In genomic region chr7:131469506-131469905, GRCm38 (mm10) we compare ENCODE assay signal across 10 mouse cellular contexts. TPM values are rescaled to one million over a fixed set of nuclear protein-coding genes. Genes with fewer than 3 reads are reported as not detected.
DNase-seq lines count a peak whose midpoint lies in the region; ATAC-seq and TF ChIP-seq lines count a peak whose summit lies in the region.
"Had no signal": no experiment of that assay in that cellular context is flagged by ENCODE, and none has a peak within 500 bp of the region (broad histone marks: within the 10 kb centered on the region; RNA-seq: fewer than 3 reads in every experiment).

No protein-coding gene starts in this region.

- H3K4me2 ChIP-seq in CH12.LX (ENCODE audit: insufficient read depth, low read depth, poor library complexity, severe bottlenecking), result no peak overlapping the region
- H3K4me2 ChIP-seq: hindbrain, embryonic 12.5 days; liver, embryonic 13.5 days had no signal

- no peak overlapping the region for H3K4me3 ChIP-seq in liver, adult 2 months (ENCODE audit: insufficient read depth, low read depth, low read length)
- no peak overlapping the region for H3K4me3 ChIP-seq in CH12.LX (replicated peaks in 1 of 3; ENCODE audit: low read depth in 2 of 3, low read length in 2 of 3, poor library complexity in 1 of 3)
- H3K4me3 ChIP-seq: embryonic facial prominence, embryonic 10.5 days; hindbrain, embryonic 12.5 days; liver, embryonic 13.5 days had no signal

- H3K4me1 ChIP-seq in liver, adult 2 months (ENCODE audit: control insufficient read depth, insufficient read depth, low read length), result no peaks in the 10 kb centered on the region
- H3K4me1 ChIP-seq in CH12.LX (ENCODE audit: control insufficient read depth in 1 of 2, insufficient read depth in 2 of 2), result peaks cover 0 to 3% of the 10 kb centered on the region in 2 experiments; a peak in 2 of 4 replicates
- H3K4me1 ChIP-seq: liver, embryonic 13.5 days had no signal

- no peak for DNase-seq in liver, adult 2 months (ENCODE audit: extremely low read depth, low read depth, low spot score)
- DNase-seq in liver (no peak), CH12.LX (ENCODE audit: extremely low read depth) (peak; percentile 40), R1 (ENCODE audit: low read depth, low spot score) (peak; percentile 70)
- no peak for DNase-seq in adrenal gland, adult 8-10 months
- no peak for DNase-seq in cerebellum, adult 18-20 months
- DNase-seq: liver, embryonic 13.5 days had no signal

- peaks cover 10% of the 10 kb centered on the region for H3K9me3 ChIP-seq in CH12.LX (replicated peaks; ENCODE audit: low read length)
- H3K9me3 ChIP-seq: hindbrain, embryonic 12.5 days had no signal

- TF ChIP-seq CTCF in liver, adult 2 months (IDR thresholded peaks at IDR 0.05; ENCODE audit: low read depth, low read length), result peak; percentile 65
- peak; percentile 28 to 68; a peak in 2 of 4 replicates for TF ChIP-seq CTCF in CH12.LX (conservative IDR thresholded peaks at IDR 0.05 in 1 of 2, IDR thresholded peaks at IDR 0.05 in 1 of 2; ENCODE audit: low read depth in 2 of 2, low read length in 2 of 2)

- no peak overlapping the region for H3K9ac ChIP-seq in liver, adult 2 months (ENCODE audit: low read depth, low read length)
- H3K9ac ChIP-seq in CH12.LX (ENCODE audit: insufficient read depth, low read depth), result no peak overlapping the region
- H3K9ac ChIP-seq: hindbrain, embryonic 12.5 days; liver, embryonic 13.5 days had no signal

- no peak for TF ChIP-seq POLR2A in liver, adult 2 months (IDR thresholded peaks at IDR 0.05; ENCODE audit: extremely low read depth, insufficient read depth, low read length)
- TF ChIP-seq POLR2A in CH12.LX (IDR thresholded peaks at IDR 0.05; ENCODE audit: low read depth, low read length), result no peak

- H3K27ac ChIP-seq in liver, adult 2 months (replicated peaks; ENCODE audit: insufficient read depth, low read depth, low read length), result no peak overlapping the region
- no peak overlapping the region for H3K27ac ChIP-seq in CH12.LX (ENCODE audit: insufficient read depth, low read depth)
- H3K27ac ChIP-seq: embryonic facial prominence, embryonic 10.5 days; hindbrain, embryonic 12.5 days; liver, embryonic 13.5 days had no signal

- 64% methylated on average over 3 of the region's 3 CpGs for WGBS in liver, adult 2 months

- no peaks in the 10 kb centered on the region for H3K79me2 ChIP-seq in liver, adult 2 months (ENCODE audit: control insufficient read depth, insufficient read depth, low read length)
- H3K79me2 ChIP-seq in CH12.LX (replicated peaks; ENCODE audit: control insufficient read depth, extremely low read depth, insufficient read depth, poor library complexity, severe bottlenecking), result no peaks in the 10 kb centered on the region

- in situ Hi-C loops in CH12.LX (cut with MboI; ENCODE audit: low pct_ligation_motif_present, low pct_unique_long_range_greater_than_20kb, low sequenced_read_pairs), result no loop called here

- no peaks in the 10 kb centered on the region for H3K27me3 ChIP-seq in liver, adult 2 months (ENCODE audit: control insufficient read depth, insufficient read depth, low read length)
- peaks cover 67% of the 10 kb centered on the region for H3K27me3 ChIP-seq in CH12.LX (replicated peaks)
- H3K27me3 ChIP-seq: liver, embryonic 13.5 days had no signal

- dilution Hi-C loops in CH12.LX (cut with MboI; ENCODE audit: extremely low pct_ligation_motif_present, extremely low pct_unique_long_range_greater_than_20kb, low sequenced_read_pairs), result no loop called here

- H3K36me3 ChIP-seq in liver, adult 2 months (ENCODE audit: control insufficient read depth, insufficient read depth, low read length), result no peaks in the 10 kb centered on the region
- H3K36me3 ChIP-seq in CH12.LX (replicated peaks in 1 of 2; ENCODE audit: control insufficient read depth in 1 of 2, insufficient read depth in 1 of 2, low read length in 1 of 2), result no peaks in the 10 kb centered on the region
- H3K36me3 ChIP-seq: embryonic facial prominence, embryonic 10.5 days; hindbrain, embryonic 12.5 days; liver, embryonic 13.5 days had no signal

- ATAC-seq in megakaryocyte-erythroid progenitor cell, adult 5-6 weeks (replicated peaks; ENCODE audit: low FRiP score, low TSS enrichment, poor library complexity, severe bottlenecking), result peak; percentile 59

- TF ChIP-seq EP300 in CH12.LX (IDR thresholded peaks at IDR 0.05; ENCODE audit: low read length), result no peak

- peak; percentile 57 for TF ChIP-seq RAD21 in CH12.LX (IDR thresholded peaks at IDR 0.05; ENCODE audit: low read depth, low read length)

TF ChIP-seq in CH12.LX, 34 proteins besides CTCF, POLR2A, EP300 and RAD21:
- TF ChIP-seq ELF1 (IDR thresholded peaks at IDR 0.05; ENCODE audit: low read depth, low read length) (no peak), SMC3 (IDR thresholded peaks at IDR 0.05; ENCODE audit: low read depth, low read length) (peak; percentile 38), NRF1 (IDR thresholded peaks at IDR 0.05; ENCODE audit: low read depth, low read length) (no peak), MAFK (IDR thresholded peaks at IDR 0.05; ENCODE audit: insufficient replicate concordance, low read length) (no peak), MAZ (IDR thresholded peaks at IDR 0.05; ENCODE audit: low read depth, low read length) (no peak)

RNA-seq across cellular contexts. Expression of gene Acadsb, which starts 59.1 kb away (rescaled TPM):
- total RNA-seq in liver, adult 2 months (2014; rRNA removed), result 95.8 and 105 TPM in 2 replicates
- polyA plus RNA-seq in liver, adult 2 months (2012; rRNA removed), result 20.3 and 24.4 TPM in 2 replicates
- 11.2 and 11.9 TPM in 2 replicates for total RNA-seq in CH12.LX (2012; rRNA removed)
- 15.2 and 15.6 TPM in 2 replicates for total RNA-seq in CH12.LX (2014; rRNA removed)
- polyA plus RNA-seq in CH12.LX (2012; ENCODE audit: insufficient read length, low read depth), result 11.1 and 11.8 TPM in 2 replicates
- total RNA-seq in megakaryocyte-erythroid progenitor cell, adult 5-6 weeks (2014; fragmentation: Nextera tagmentation), result 7.8 and 18.2 TPM in 2 replicates
- 21.7 and 33.1 TPM in 2 replicates for total RNA-seq in megakaryocyte-erythroid progenitor cell, adult 5-6 weeks (2017)
- 100 to 1,000 TPM; 157 to 791 (median 490) TPM for total RNA-seq in adrenal gland, adult 8-10 months (2022)

RNA-seq across cellular contexts. Expression of gene Ikzf5, which starts 59.2 kb away (rescaled TPM):
- 3.8 and 4.9 TPM in 2 replicates for total RNA-seq in liver, adult 2 months (2014; rRNA removed)
- polyA plus RNA-seq in liver, adult 2 months (2012; rRNA removed), result 2.0 and 3.4 TPM in 2 replicates
- total RNA-seq in CH12.LX (2012; rRNA removed) (4.7 and 5.2 TPM in 2 replicates), CH12.LX (2014; rRNA removed) (8.0 and 8.1 TPM in 2 replicates)
- polyA plus RNA-seq in CH12.LX (2012; ENCODE audit: insufficient read length, low read depth), result 13.9 and 18.5 TPM in 2 replicates
- 34.8 and 55.7 TPM in 2 replicates for total RNA-seq in megakaryocyte-erythroid progenitor cell, adult 5-6 weeks (2014; fragmentation: Nextera tagmentation)
- 34.0 and 34.6 TPM in 2 replicates for total RNA-seq in megakaryocyte-erythroid progenitor cell, adult 5-6 weeks (2017)
- 10 to 100 TPM; 33.5 to 39.7 (median 35.7) TPM for total RNA-seq in adrenal gland, adult 8-10 months (2022)

Comparison
In these comparisons a context has a peak if more than half of its experiments do, and no peak if none do; other contexts are left out.
1. DNase-seq: peak in CH12.LX (single experiment) and R1 (single experiment); none in liver, adult 2 months (single experiment), liver (single experiment), adrenal gland, adult 8-10 months (single experiment) and cerebellum, adult 18-20 months (0 of 2).